Mouse (Mus musculus): Measurements from ENCODE around the gene Miox. TPM values are rescaled to one million over a fixed set of nuclear protein-coding genes. Genes with fewer than 3 reads are reported as not detected.
A peak's percentile ranks its signal among the peaks of the same experiment; 100 is the strongest.

Gene Miox
- polyA plus RNA-seq, 1 experiment = not detected

DNA sequence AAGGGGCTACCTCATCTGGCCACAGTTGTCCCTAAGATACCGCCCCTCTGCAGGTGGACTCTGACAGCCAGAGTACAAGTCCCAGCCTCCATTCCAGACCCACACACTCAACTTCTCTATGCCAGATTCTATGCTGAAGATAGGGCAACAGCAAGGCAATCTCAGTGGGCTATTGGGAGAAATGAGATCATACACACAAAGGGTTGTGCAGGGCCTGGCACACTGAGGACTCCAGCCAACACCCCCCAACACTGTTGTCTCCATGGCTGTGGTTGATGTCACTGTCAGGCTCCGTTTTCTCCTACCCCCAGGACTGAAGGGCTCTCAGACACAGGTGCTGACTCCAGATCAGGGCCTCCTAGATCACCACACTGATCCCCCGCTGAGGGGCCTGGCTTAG, 20.1 kb upstream of the Miox start:
- peaks cover 42% of the 10 kb centered on the region for H3K4me1 ChIP-seq (ENCODE audit: control insufficient read depth, insufficient read depth, low read length)
- no peak for TF ChIP-seq POLR2A (IDR thresholded peaks at IDR 0.05; ENCODE audit: borderline replicate concordance, low read depth, low read length)
- TF ChIP-seq CTCF (IDR thresholded peaks at IDR 0.05; ENCODE audit: low read depth, low read length) = no peak
- no peak overlapping the region for H3K27ac ChIP-seq (ENCODE audit: insufficient read depth, low read depth, low read length)
- peak overlapping the region; percentile 94 for H3K4me3 ChIP-seq (ENCODE audit: insufficient read depth, low read length)

DNA sequence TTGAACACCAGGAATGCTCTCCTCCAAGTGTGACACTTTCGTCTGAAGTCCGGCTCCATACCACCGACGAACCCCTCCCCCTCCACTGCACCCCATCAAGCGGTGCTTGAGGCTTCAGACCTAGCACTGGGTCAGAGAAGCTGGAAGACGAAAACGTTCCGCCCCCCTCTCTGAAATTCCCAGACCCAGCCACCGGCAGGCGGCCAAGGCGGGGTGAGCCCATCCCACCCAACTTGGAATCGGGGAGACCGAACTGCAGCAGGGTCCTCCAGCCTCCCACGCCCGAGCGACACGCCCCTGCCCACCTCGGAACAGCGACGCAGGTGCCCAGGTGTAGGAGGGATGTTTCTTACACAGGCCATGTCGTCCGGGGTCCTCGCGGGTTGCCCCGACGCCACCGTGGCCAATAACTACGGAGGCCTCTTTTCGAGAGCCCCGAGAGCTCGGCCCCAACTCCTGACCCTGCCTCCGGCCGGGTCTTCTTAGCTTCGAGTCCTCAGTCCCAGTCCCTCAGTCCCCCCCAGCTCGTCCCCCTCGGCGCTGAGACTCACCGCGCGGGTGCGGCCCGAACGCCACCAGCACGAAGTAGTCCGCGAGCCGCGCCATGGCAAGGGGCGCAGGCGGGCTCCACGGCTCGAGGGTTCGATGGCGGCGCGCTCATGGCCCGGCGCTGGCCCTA, 19.5 kb upstream of the Miox start:
- Histone ChIP-seq H3K27ac (ENCODE audit: insufficient read depth, low read depth, low read length) (no peak overlapping the region), H3K4me3 (ENCODE audit: insufficient read depth, low read length) (peak overlapping the region; percentile 94), H3K4me1 (ENCODE audit: control insufficient read depth, insufficient read depth, low read length) (peaks cover 37% of the 10 kb centered on the region)
- TF ChIP-seq CTCF (IDR thresholded peaks at IDR 0.05; ENCODE audit: low read depth, low read length) (no peak), POLR2A (IDR thresholded peaks at IDR 0.05; ENCODE audit: borderline replicate concordance, low read depth, low read length) (no peak)

DNA sequence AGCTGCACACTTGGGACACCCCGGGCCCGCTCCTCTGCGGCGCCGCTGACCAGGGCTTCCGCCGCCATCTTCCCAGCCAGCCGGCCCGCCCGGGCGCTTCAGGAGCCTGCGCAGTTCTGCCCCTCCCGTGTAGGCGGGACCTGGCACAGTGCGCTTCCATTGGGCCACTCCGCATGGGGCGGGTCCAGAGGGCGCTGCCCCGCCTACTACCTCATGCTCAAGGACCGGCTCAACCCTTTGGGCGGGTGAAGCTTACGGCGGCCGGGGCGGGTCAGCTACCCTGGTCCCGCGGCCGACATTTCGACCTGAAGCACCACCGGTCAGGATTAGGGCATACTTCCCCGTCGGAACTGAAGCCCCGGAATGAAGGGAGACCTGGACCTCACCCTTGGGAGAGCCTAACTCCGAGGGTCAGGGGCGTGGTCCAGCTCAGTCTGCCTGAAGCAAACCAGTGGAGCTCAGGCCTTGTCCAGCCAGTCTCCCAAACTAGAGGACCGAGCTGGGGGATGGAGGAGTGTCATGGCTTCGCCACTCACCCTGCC, 18.9 kb upstream of the Miox start, which contains the start of gene Sbf1:
Sbf1 (minus strand) TSS at position 122 of the 542 bp plus-strand sequence.
- TF ChIP-seq POLR2A (IDR thresholded peaks at IDR 0.05; ENCODE audit: borderline replicate concordance, low read depth, low read length) (no peak), CTCF (IDR thresholded peaks at IDR 0.05; ENCODE audit: low read depth, low read length) (no peak)
- Histone ChIP-seq H3K4me3 (ENCODE audit: insufficient read depth, low read length) (peak within 1 kb of the TSS; percentile 94), H3K27ac (ENCODE audit: insufficient read depth, low read depth, low read length) (peak within 1 kb of the TSS; percentile 47; the same call in 1 of the 2 replicates), H3K4me1 (ENCODE audit: control insufficient read depth, insufficient read depth, low read length) (peaks cover 31% of the 10 kb centered on the region)

DNA sequence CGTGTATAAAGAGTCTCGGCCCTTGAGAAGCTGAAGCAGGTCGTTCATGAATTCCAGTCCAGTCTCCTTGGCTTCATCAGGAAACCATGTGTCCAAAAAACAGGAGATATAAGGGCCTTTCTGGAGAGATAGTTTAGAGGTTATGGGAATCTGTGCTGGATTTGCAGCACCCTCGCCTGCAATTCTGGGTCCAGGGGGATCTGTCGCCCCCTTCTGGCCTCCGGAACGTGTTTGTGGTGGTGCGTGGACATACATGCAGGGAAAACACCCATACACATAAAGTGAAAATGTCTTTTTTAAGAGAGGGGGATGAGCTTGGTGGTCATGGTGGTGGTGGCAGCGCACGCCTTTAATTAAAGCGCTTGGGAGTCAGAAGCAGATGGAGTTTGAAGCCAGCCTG, 18.1 kb upstream of the Miox start:
- TF ChIP-seq CTCF (IDR thresholded peaks at IDR 0.05; ENCODE audit: low read depth, low read length) (no peak; the same call in 1 of the 2 replicates), POLR2A (IDR thresholded peaks at IDR 0.05; ENCODE audit: borderline replicate concordance, low read depth, low read length) (no peak)
- no peak overlapping the region for H3K27ac ChIP-seq (ENCODE audit: insufficient read depth, low read depth, low read length)
- no peak overlapping the region for H3K4me3 ChIP-seq (ENCODE audit: insufficient read depth, low read length)
- H3K4me1 ChIP-seq (ENCODE audit: control insufficient read depth, insufficient read depth, low read length) = peaks cover 22% of the 10 kb centered on the region

DNA sequence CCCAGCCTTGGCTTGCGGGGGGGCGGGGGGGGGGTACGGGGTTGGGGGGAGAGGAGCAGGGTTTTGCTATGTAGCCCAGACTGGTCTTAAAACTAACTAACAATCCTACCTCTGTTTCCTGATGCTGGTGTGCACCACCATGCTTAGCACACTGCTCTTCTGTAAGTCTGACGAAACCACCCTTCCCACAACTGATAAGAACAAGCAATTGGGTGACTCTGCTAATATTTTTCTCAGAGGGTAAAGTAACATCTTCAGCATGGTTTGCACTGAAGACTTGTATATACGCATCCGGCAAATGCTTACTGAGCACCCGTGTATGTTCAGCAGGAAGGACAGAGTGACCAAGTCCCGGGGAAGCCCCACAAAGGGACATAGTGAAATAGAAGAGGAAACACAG, 12.9 kb upstream of the Miox start:
- no peak for TF ChIP-seq CTCF (IDR thresholded peaks at IDR 0.05; ENCODE audit: low read depth, low read length)
- no peak for TF ChIP-seq POLR2A (IDR thresholded peaks at IDR 0.05; ENCODE audit: borderline replicate concordance, low read depth, low read length)
- Histone ChIP-seq H3K27ac (ENCODE audit: insufficient read depth, low read depth, low read length) (no peak overlapping the region), H3K4me1 (ENCODE audit: control insufficient read depth, insufficient read depth, low read length) (no peaks in the 10 kb centered on the region), H3K4me3 (ENCODE audit: insufficient read depth, low read length) (no peak overlapping the region)

DNA sequence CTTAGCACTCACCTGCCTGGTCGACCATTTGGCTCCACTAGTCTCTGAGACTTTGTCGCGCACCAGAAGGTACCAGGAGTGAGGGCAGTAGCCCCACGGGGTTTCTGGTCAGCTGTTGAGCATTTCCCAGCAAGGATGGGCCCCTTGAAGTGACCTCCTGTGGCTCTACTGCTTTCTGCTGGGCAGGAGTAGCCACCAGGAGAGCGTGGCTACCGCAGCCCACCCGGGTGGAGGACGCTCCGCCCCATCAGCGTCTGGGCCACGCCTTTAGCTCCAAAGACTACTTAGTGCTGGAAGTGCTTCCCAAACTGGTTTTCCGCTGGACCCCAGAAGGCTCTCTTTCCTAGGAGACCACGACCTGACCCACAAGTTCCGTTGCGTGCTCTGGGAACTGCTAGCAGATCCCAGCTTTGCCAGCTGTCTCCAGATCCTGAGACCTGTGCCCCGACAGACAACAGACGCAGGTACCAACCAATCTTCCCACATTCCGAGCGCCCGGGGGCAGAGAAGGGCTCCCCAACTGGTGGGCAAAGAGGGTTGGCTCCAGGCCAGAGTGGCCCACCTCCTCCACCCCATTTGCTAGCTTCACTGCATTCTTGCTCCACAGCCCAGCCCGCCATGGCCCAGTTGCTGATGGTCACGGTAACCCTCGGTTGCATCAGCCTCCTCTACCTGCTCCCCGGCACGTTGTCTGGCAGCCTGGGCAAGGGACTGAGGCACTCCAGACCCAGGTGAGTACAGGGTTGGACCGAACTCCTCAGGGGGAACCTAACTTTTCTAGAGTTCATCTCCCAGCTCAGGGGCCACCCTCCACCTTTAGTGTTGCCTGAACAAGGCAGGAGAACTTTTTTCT, 11.3 kb upstream of the Miox start, which contains the start of gene Adm2:
Adm2 (plus strand) TSS at position 51 of the 853 bp plus-strand sequence.
- Histone ChIP-seq H3K4me3 (ENCODE audit: insufficient read depth, low read length) (no peak within 1 kb of the TSS), H3K27ac (ENCODE audit: insufficient read depth, low read depth, low read length) (no peak within 1 kb of the TSS), H3K4me1 (ENCODE audit: control insufficient read depth, insufficient read depth, low read length) (no peaks in the 10 kb centered on the region)
- TF ChIP-seq POLR2A (IDR thresholded peaks at IDR 0.05; ENCODE audit: borderline replicate concordance, low read depth, low read length) (no peak), CTCF (IDR thresholded peaks at IDR 0.05; ENCODE audit: low read depth, low read length) (no peak)

DNA sequence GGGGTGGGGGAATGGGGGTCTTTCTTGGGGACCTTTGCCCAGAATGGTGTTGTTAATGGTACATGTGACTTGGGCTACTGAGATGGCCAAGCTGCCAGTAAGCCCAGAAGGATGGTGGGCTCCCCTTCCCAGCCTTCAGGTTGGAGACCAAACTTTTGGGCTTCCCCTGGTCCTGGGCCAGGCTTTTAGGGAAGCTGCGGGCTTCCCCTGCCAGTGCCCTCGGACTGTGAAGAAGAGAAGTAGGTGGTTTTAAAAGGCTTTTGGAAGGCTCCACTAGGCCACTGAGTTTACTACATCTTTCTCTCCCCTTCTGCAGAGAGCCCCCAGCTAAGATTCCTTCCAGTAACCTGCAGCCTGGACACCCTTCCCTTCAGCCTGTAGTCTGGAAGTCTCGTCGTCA, 10.5 kb upstream of the Miox start:
- no peaks in the 10 kb centered on the region for H3K4me1 ChIP-seq (ENCODE audit: control insufficient read depth, insufficient read depth, low read length)
- H3K27ac ChIP-seq (ENCODE audit: insufficient read depth, low read depth, low read length) = no peak overlapping the region
- TF ChIP-seq CTCF (IDR thresholded peaks at IDR 0.05; ENCODE audit: low read depth, low read length) (no peak), POLR2A (IDR thresholded peaks at IDR 0.05; ENCODE audit: borderline replicate concordance, low read depth, low read length) (no peak)
- H3K4me3 ChIP-seq (ENCODE audit: insufficient read depth, low read length) = no peak overlapping the region

DNA sequence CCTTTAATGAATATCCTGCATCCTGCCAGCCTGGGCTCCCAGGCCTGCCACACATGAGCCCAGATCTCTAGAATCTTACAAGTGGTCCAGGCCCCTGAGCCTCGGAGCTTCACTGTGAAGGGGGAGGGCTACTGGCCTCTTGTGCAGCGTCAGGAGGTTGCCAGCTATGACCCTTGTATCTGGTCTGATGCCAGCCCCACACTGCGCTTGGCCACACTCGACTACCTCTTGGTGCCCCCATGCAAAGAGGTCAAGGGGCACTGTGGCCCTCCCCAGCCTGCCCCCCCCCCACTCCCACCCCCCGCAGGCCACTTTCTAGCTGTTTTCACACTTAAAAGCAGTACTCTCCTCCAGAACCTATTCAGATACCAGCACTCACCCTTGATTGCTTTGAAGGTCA, 7.8 kb upstream of the Miox start:
- H3K4me1 ChIP-seq (ENCODE audit: control insufficient read depth, insufficient read depth, low read length) = no peaks in the 10 kb centered on the region
- no peak overlapping the region for H3K27ac ChIP-seq (ENCODE audit: insufficient read depth, low read depth, low read length)
- TF ChIP-seq CTCF (IDR thresholded peaks at IDR 0.05; ENCODE audit: low read depth, low read length) (no peak), POLR2A (IDR thresholded peaks at IDR 0.05; ENCODE audit: borderline replicate concordance, low read depth, low read length) (no peak)
- H3K4me3 ChIP-seq (ENCODE audit: insufficient read depth, low read length) = no peak overlapping the region

DNA sequence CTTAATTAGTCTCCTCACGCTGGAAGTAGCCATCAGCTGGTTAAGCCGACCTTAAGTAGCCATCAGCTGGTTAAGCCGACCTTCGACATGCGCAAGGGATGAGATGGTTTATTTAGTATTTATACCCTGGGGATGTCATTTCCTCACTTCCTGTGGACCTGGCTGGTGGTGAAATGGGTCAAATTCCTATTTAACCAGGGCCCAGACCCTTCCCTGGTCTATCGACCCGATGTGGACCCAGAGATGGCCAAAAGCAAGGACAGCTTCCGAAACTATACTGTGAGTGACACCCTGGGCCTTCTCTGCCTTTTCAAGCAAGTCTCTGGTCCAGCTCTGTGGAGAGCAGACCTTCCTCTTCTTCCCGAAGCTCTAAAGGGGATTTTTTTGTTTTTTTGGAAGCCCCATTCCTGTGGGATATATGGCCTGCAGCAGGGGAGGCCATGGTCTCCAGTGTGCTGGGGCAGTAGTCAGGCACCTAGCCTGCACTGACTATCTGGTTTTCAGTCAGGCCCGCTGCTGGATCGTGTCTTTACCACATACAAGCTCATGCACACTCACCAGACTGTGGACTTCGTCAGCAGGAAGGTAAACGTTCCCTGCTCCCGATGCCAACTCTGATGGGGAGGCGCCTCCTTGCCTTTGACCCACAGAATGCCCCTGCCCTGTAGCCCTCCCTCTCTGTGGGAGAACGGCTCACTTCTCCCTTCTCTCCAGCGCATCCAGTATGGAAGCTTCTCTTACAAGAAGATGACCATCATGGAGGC, 758 bp downstream of the Miox start:
- Histone ChIP-seq H3K4me1 (ENCODE audit: control insufficient read depth, insufficient read depth, low read length) (peaks cover 5% of the 10 kb centered on the region), H3K4me3 (ENCODE audit: insufficient read depth, low read length) (no peak overlapping the region), H3K27ac (ENCODE audit: insufficient read depth, low read depth, low read length) (no peak overlapping the region)
- TF ChIP-seq CTCF (IDR thresholded peaks at IDR 0.05; ENCODE audit: low read depth, low read length) (no peak), POLR2A (IDR thresholded peaks at IDR 0.05; ENCODE audit: borderline replicate concordance, low read depth, low read length) (no peak)

Data from bone marrow macrophage, adult 2 months (primary cell).